Mouse (Mus musculus) regulatory T cell (primary cell): ENCODE measurements around the gene Cnn3.

Experiments used
- in situ Hi-C: fragments of 300-600 bp; cut with MboI, MseI; formaldehyde crosslinking; loops from one replicate; pipeline ENCODE4 v1.15.1; 2025; ENCODE audit warnings: high pct_unique_total_duplicates

Gene Cnn3

DNA sequence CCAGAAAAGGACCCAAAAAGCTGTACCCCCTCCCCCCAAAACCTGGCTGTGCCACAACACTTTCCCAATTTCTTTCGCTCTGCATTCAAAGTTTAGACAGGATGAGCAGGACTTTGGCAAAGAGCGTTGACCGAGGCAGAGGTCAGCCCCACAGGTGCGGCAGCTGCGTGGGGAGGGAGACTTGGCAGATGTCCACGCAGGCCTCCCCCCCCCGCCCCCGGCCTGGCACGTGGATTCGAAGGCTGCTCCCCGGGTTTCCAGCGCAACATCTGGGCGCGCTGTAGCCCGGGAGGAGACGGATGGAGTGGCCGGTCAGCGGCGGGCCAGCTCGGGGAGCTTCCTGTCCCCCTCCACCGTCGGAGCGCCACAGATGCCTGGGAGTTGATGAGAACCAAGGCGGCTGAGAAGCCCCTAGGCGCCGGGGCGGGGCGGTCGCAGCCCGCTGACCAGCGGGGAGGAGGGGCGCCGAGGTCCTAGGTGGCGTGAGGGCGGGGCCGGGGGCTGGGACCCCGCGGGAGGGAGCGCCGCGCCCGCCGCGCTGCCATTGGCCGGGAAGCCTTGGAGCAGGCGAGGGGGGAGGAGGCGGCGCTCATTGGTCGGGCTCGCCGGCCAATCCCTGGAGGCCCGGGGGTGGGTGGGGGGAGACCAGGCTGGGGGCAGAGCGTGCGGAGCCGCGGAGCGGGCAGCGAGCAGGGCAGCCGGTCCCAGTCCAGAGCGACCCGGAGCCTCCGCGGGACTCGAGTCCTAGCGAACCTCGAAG is at the start of gene Cnn3:
Gene Cnn3 (plus strand): TSS at position 637 of the 760 bp plus-strand sequence.
- in situ Hi-C loops: loop anchor here (5.0 kb wide), 1 partner anchor 254 kb away; the partner anchor contains the start of gene Rwdd3

GRCm38 (mm10) chr3:121378708-121379612 is 47.3 kb upstream of the Cnn3 start:
- in situ Hi-C loops: no loop called here

GRCm38 (mm10) chr3:121379699-121380098 is 46.6 kb upstream of the Cnn3 start:
- in situ Hi-C loops: no loop called here

GRCm38 (mm10) chr3:121387471-121388009 is 38.8 kb upstream of the Cnn3 start:
- in situ Hi-C loops: no loop called here

- in situ Hi-C loops: no loop called here
Measured at GRCm38 (mm10) chr3:121389366-121389765, 36.9 kb upstream of the Cnn3 start.

DNA sequence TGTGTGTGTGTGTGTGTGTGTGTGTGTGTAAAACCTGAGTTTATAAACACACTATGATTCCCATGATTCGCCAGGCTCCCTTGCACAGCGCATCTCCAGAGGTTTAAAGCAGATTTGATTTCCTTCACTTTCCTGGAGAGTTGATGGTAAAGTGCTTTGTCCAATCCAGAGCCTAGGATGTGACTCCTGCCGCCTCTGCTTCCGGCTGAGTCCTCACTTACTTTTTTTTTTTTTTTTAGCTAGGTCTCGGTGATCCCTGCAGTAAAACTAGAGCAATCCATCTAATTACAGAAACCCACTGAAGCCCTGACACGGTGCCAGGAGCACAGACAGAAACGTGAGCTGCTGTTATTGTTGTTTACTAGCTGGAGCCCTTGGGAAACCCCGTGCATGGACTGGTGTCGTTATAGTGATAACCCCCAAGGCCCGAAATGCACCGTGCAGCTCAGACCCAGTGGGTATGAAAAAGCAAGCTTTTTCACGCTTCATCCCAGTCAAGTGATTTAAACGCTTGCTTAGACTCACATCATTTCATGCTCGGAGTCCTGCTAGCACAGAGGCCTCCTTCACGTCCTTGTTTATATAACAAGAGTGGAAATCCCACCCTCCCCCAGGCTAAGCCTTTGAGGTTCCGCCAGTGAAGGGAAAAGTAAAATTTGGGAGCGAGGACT is 36.3 kb upstream of the Cnn3 start:
- in situ Hi-C loops: no loop called here

GRCm38 (mm10) chr3:121390724-121391123 is 35.6 kb upstream of the Cnn3 start:
- in situ Hi-C loops: no loop called here

GRCm38 (mm10) chr3:121395588-121396295 is 30.6 kb upstream of the Cnn3 start:
- in situ Hi-C loops: no loop called here

DNA sequence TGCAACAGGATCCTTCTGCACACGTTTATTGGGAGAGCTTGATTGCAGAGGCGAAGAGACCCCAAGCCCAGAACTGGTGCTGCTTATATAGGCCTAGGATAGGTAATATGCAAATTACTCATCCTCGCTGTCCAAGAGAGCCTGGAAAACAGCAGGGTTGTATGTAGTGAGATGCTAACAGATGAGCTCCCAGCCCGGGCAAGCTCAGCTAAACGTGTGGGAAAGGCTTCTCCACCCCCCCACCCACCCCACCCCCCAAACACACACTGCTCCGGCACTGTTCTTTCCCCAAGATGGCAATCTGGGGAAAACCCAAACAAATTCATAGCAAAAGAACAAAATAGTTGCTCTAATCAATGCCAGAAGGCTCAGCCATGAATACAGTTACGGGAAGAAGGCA is 29.7 kb upstream of the Cnn3 start:
- in situ Hi-C loops: no loop called here

- in situ Hi-C loops: no loop called here
Measured at GRCm38 (mm10) chr3:121397007-121397406, 29.3 kb upstream of the Cnn3 start.

DNA sequence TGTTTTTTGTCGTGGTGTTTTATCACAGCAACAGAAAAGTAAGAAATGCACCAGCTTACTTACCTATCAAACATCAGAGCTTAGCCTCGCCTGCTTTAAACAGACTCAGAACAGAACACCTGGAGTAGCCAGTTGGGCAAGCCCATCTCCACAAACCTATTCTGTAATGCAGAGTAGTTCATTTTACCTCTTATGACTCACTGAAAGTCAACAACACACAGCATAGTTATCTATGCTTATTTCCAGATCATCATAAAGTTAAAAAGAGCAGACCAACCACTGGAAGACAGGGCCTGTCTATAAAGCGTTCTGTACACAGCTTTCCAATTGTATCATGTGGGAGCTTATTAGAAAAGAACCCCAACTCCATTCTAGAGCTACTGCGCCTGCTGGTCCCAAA is 24.9 kb upstream of the Cnn3 start:
- in situ Hi-C loops: no loop called here

- in situ Hi-C loops: no loop called here
Measured at GRCm38 (mm10) chr3:121402096-121402495, 24.2 kb upstream of the Cnn3 start.

DNA sequence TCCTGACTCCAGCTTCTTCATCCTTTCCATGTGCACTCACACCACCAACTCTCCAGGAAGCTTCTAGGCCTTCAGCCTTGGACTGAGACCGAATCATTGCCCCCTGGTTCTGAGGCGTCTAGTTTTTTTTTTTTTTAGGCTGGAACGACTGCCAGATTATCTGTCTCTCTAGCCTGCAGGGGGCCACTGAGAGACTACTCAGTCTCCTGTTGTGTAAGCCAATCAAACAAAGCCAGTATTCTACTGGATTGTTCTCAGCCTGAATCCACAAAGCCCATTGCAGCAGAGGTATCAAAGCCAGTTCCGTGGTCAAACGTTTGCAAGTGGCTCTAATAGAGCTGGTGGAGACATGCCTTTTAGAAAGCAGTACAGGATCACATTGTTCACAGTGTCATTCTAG is 22.8 kb upstream of the Cnn3 start:
- in situ Hi-C loops: no loop called here

DNA sequence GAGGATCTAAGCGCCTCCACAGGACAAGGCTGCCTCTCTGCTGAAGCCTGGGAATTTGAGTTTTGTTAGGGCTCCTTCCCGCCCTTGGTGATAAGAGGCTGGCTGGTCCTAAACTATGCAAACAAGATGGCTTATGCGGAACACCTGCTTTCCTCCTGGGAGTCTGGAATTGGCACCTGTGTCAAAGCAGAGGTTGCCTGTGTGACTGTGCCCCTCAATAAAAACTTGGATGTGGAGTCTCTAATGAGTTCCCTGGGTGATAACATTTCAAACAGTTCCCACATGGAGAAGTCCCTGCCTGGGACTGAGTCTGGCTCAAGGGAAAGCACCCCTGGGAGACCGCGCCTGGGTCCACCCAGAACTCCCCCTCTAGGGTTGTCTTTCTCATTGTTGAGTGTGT is 21.2 kb upstream of the Cnn3 start:
- in situ Hi-C loops: loop anchor here (5.0 kb wide), 1 partner anchor 88 kb away; no protein-coding TSS in a partner anchor

GRCm38 (mm10) chr3:121407417-121407816 is 18.9 kb upstream of the Cnn3 start:
- in situ Hi-C loops: loop anchor here (5.0 kb wide), 1 partner anchor 90 kb away; no protein-coding TSS in a partner anchor

DNA sequence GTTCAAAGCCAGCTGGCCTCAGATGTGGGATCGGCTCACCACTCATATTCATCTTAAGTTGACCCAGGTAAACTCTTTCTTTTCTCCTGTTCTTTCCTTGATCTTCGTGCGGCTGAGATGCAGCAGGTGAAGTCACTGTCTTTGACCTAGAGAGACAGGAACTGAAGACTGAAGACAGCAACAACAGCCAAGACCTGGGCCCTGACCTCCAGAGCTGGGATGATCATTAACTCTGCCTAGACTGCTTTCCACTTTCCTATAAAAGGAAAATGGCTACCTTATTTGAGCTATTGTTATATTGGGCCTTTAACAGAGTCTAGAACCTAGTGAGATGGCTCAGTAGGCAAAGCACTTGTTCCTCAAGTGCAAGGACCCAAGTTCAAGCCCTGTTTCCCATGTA is 17.9 kb upstream of the Cnn3 start:
- in situ Hi-C loops: loop anchor here (5.0 kb wide), 1 partner anchor 91 kb away; no protein-coding TSS in a partner anchor

- in situ Hi-C loops: no loop called here
Measured at GRCm38 (mm10) chr3:121411450-121411849, 14.8 kb upstream of the Cnn3 start.

DNA sequence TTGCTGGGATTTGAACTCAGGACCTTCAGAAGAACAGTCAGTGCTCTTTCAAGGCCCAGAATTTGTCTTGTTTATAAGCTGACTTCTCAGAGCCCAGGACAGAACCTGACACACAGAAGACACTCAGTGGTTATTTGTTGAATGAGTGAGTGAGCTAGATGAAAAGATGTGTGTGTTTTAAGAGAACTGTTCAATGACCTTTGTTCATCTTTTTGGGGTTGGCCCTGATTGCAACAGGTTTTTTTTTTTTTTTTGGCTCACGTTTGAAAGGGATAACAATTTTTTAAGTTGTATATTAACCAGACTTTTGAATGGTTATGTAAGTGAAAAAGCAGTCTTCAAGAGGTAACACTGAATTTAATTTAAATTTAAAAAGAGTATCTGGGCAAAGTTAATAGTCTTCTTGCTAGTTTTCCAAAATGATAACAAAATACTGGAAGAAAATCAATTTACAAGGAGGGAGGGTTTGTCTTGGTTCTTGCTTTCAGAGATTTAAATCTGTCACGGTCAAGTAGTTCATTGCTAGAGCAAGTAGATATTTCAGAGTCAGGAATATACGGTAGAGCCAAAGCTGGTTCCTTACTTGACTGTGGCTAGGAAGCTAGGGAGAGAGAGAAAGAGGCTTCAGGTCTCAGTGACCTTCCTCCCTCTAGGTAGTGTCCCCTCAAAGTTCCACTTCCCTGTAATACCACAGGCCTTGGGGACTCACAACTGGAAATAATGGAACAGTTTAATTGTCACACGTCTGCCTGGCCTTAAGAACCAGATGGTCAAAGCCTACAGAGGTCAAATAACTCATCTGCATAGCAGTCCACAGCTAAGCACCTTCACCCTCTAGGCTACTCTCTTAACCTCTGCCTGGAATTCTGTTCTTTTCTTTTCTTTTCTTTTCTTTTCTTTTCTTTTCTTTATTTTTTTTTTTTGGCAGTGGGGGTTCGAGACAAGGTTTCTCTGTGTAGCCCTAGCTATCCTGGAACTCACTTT is 9.8 kb upstream of the Cnn3 start:
- in situ Hi-C loops: no loop called here

- in situ Hi-C loops: no loop called here
Measured at GRCm38 (mm10) chr3:121417379-121418250, 8.7 kb upstream of the Cnn3 start.
